Mouse (Mus musculus): Measurements from ENCODE around the gene Itpr2.

The Itpr2 gene

GRCm38 (mm10) chr6:146080546-146081512 lies 421.2 kb downstream of the Itpr2 start:
- no peak for DNase-seq

GRCm38 (mm10) chr6:146079734-146080443 lies 422.1 kb downstream of the Itpr2 start:
- DNase-seq: no peak

- peak; percentile 58 for DNase-seq
These were observed 422.8 kb downstream of the Itpr2 start for GRCm38 (mm10) chr6:146079261-146079660.

GRCm38 (mm10) chr6:146078136-146078535 lies 423.9 kb downstream of the Itpr2 start:
- DNase-seq: no peak

- DNase-seq: no peak
These were observed 424.7 kb downstream of the Itpr2 start for GRCm38 (mm10) chr6:146077124-146077889.

- DNase-seq: no peak
These were observed 429.2 kb downstream of the Itpr2 start for GRCm38 (mm10) chr6:146072842-146073241.

GRCm38 (mm10) chr6:146071883-146072282 lies 430.1 kb downstream of the Itpr2 start:
- DNase-seq: no peak

All from cerebellum, adult 11 months (tissue).